Mouse (Mus musculus) left cerebral cortex, adult 2 months (tissue): ENCODE data around the gene Asb6. TPM values are rescaled to one million over a fixed set of nuclear protein-coding genes. Genes with fewer than 3 reads are reported as not detected.

Source experiments
- DNase-seq, 2 experiments: peaks; one replicate each; pipeline ENCODE4 v3.0.0; 2021 to 2022; ENCODE audit warnings: low spot score in 2 of 2, mixed read lengths in 1 of 2; ENCODE audit errors: extremely low spot score in 1 of 2
- H3K27ac ChIP-seq: fragments of 200-600 bp; 2 replicates; pipeline ENCODE4 v1.8.1; 2022
- H3K4me3 ChIP-seq: fragments of 200-600 bp; 2 replicates; pipeline ENCODE4 v1.8.1; 2022
- CTCF ChIP-seq: fragments of 200-600 bp; IDR thresholded peaks from 2 replicates; pipeline ENCODE4 v1.8.1; 2022; ENCODE audit warnings: antibody characterized with exemption, mild to moderate bottlenecking, moderate library complexity
- intact Hi-C: fragments of 180-260 bp; cut with DNase I; formaldehyde crosslinking; loops from one replicate; pipeline ENCODE4 v1.15.1; 2025
- total RNA-seq, 2 experiments: library from RNA; stranded (reverse); gene quantifications; 2 replicates each; pipeline ENCODE4 v1.2.3; 2021

The Asb6 gene
- total RNA-seq, 2 experiments from 2014 or later = 35.4 to 40.5 TPM

DNA sequence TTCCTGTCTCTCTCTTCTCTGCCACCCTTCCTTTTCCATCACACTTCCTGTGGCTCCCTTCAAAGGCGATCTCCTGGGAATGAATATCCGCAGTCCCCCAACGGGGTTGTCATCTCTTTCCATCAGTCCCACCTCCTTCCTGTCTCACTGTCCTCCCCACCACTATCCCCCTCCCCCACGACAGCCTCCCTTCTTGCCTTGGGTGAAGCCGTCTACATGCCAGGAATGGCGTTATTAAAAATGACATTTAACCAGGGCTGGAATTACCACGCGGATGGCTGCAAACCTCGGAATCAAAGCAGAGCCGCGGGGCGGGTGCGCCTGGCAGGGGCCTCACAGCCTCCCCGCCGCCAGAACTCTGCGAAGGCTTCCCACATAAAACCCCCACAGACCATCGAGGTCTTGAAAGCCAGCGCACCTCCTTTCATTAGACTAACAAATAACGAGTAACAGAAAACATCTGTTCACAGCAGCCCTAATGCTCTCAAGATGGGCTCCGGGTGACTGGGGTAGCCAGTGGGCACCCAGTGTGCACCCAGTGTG is 22.7 kb upstream of the Asb6 start:
- DNase-seq = no peak
- no peak for TF ChIP-seq CTCF
- Histone ChIP-seq H3K4me3 (no peak overlapping the region), H3K27ac (no peak overlapping the region)
- intact Hi-C loops = no loop called here

DNA sequence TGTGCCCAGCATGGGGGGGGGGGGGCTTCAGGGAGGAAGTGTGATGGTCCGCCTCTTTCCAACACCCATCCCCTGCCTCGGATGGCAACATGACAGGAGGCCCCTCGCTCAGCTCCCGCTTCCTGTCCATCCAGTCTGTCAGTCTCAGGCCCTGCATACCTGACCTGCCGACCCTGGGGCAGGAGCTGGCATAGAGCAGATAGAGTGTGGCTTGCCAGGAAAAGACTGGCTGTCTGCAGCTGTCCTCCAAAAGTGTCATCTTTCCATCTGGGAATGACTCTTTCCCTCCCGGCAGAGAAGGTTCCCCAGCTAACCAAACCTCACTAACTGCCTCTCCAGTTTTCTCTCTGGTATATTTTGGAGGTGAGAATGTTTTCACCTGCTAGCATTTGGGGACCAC is 20.4 kb upstream of the Asb6 start:
- intact Hi-C loops = no loop called here
- no peak overlapping the region for H3K4me3 ChIP-seq
- no peak for TF ChIP-seq CTCF
- DNase-seq = no peak
- H3K27ac ChIP-seq = no peak overlapping the region

DNA sequence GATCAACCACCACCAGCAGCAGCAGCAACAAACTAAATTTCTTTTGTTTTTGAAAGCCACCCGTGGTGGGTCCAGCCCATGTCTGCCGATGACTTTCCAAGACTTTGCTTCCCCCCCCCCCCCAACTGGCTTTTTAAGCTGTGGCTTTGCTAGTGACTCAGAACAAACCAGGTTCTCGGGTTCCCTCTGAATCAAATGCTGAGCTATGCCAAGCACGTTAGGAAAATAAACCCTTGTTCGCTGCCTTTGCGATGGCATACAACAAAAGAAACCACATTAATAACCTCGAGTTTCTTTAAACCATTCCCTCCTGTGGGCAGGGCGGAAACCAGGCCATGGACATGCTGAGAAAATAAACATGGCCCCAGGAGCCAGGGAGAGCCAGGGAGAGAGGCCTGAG is 18.1 kb upstream of the Asb6 start:
- no peak for DNase-seq
- intact Hi-C loops = no loop called here
- H3K27ac ChIP-seq = no peak overlapping the region
- no peak for TF ChIP-seq CTCF
- H3K4me3 ChIP-seq = no peak overlapping the region

DNA sequence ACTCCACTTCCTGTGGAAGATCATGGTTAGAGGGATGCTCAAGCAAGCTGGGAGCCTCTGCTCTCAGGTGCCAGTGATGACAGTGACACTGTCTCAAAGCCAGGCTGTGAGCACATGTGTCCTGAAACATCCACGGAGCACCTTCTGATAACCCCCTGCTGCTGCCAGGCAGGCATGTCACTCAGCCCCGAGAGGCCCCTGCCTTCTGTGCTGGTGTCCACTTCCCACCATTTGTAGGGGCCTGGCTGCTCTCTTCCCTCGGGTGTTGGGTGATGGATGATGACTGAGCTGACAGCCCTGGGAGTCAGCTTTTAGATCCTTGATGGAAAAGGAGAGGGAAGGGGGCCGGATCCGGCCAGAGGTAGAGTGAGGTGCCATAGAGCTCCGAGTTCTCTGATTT is 16.6 kb upstream of the Asb6 start:
- H3K4me3 ChIP-seq = no peak overlapping the region
- TF ChIP-seq CTCF = no peak
- intact Hi-C loops = no loop called here
- no peak for DNase-seq
- H3K27ac ChIP-seq = no peak overlapping the region

DNA sequence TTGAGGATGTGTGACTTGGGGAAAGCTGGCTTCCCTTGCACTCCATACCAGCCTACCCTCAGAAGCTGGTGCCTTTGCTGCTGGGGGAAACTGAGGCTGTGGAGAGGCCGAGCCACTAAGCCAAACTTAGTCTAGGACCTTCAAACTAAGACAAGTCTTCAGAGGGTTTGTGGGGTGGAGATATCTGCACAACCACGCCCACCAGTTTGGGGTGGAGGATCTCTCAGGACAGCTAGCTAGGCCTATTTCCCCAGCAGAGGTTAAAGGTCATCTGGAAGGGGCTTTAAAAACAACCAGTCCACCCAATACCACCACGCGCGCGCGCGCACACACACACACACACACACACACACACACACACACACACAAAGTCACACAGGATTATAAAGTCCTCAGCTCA is 16.1 kb upstream of the Asb6 start:
- intact Hi-C loops = no loop called here
- no peak for DNase-seq
- no peak overlapping the region for H3K4me3 ChIP-seq
- no peak for TF ChIP-seq CTCF
- H3K27ac ChIP-seq = no peak overlapping the region

DNA sequence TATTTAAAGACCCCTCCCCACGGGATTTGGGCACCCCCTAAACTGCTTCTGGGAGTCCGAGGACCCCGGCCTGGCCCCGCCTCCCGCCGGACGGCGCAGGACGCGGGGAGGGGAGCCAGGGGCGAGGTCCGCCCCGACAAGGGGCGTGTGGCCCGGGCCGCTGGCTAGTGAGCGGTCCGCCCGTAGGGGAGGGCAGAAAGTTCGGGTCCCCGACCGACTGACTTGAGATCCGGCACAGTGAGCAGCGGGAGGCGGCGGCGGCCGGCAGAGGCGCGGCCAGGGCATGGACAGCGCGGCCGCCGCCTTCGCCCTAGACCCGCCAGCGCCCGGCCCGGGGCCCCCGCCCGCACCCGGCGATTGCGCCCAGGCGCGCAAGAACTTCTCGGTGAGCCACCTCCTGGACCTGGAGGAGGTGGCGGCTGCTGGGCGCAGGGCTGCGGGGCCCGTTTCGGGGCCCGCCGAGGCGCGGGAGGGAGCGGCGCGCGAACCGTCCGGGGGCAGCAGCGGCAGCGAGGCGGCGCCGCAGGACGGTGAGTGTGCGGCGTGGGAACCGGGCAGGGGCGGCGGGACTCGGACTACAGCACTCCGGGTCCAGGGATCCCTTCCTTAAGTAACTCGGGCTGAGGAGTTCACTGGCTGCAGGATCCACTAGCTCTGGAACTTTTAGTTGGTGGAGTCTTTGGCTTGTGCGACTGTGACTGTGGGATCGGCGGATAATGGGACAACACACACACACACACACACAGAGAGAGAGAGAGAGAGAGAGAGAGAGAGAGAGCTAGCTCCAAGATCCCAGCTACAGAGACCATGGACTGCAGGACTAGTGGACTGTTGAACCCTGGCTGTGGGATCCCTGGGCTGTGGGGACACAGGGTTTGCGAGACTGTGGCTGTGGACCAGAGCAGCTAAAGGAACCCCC is 15.3 kb upstream of the Asb6 start:
- no peak for TF ChIP-seq CTCF

DNA sequence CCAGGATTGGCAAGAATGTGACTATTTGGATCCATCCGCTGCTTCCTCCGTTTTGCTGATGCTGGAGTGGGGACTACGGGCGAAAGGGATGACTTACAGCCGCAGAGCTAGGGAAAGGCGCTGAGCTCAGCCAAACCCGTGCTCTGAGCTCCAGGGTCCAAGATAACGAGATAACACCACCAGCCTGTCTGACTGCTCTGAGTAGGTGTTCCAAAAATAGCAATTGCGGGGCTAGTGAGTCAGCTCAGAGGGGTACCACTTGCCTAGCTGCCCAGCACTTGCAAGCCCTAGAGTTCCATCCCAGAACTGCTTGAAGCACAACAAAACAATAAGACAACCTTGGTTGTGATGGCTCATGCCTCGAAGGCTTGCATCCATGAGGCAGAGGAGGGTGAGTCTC is 12.5 kb upstream of the Asb6 start:
- TF ChIP-seq CTCF = no peak; the same call in 1 of the 2 replicates
- H3K4me3 ChIP-seq = no peak overlapping the region
- no peak for DNase-seq
- intact Hi-C loops = no loop called here
- H3K27ac ChIP-seq = no peak overlapping the region

More for the DNA sequence above, 15.3 kb upstream of the Asb6 start:
- no peak overlapping the region for H3K27ac ChIP-seq
- DNase-seq = no peak
- intact Hi-C loops = no loop called here
- peak overlapping the region; percentile 42 for H3K4me3 ChIP-seq

DNA sequence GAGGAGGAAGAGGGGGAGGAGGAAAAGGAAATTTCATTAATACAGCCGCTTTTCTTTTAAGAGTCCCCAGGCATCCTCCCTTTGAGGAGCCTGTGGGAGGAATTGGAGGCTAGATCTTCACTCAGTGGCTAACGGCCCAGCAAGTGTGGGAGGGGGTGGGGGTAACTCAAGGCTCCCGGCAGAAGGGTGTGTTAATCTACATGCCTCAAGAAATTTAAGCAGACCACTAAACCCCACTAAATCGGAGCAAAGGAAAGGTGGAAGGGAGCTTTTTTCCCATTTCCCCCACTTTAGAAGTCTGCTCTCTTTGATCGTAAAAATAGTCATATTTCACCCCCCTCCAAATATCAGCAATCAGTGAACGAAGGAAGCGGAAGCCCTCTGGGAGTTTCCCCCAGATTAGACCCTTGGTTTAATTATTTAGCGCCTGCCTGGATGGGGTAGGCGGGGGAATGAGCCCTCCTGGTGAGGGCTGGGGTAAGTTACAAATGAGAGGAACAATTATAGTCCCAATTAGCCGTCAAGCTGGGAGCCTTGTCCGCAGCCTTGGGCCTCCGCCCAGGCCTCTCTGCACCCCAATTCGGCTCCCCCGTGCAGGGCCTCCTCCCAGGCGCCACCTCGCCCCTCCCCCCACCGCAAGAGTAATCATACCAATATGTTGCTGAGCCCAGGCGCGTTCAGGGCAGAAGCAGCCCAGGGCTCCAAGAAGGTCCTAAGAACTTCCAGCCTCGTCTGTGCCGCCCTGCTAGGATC is 6.3 kb upstream of the Asb6 start:
- TF ChIP-seq CTCF = no peak
- intact Hi-C loops = no loop called here
- DNase-seq = no peak
- H3K27ac ChIP-seq = no peak overlapping the region
- H3K4me3 ChIP-seq = no peak overlapping the region

DNA sequence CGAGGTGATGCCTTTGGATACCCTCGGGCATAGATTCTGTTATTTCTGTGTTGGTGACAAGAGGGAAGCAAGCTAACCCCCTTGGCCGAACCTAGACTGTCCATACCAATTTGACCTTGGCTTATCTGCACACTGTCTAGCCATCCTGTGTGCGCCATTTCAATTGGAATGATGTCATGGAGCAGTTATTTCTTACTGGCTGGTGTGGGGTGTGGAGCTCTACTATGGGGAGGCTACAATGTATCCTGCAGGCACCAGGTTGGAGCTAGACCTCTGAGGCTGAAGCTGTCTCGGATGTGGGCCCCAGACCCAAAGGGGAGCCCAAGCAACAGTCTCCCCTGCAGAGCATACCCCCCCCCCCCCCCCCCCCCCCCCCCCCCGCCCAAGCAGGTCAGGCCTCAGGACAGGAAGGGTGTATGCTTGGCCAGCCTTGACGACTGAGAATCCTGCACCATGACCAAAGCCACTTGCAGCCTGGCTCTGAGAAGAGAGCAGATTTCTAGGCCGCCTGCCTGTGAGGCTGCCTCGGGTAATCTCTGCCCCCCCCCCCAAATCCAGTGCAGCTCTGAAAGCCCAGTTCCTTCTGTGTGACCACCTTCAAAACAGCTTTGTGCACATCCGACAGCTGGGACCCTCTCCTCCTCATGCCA is 4.4 kb upstream of the Asb6 start, which contains the start of gene Prrx2:
Gene Prrx2 (plus strand): TSS at position 600 of the 650 bp plus-strand sequence.
- no peak for DNase-seq
- intact Hi-C loops = loop anchor here (1.0 kb wide), 1 partner anchor 36 kb away; no protein-coding TSS in a partner anchor
- TF ChIP-seq CTCF = no peak
- no peak within 1 kb of the TSS for H3K27ac ChIP-seq
- no peak within 1 kb of the TSS for H3K4me3 ChIP-seq

DNA sequence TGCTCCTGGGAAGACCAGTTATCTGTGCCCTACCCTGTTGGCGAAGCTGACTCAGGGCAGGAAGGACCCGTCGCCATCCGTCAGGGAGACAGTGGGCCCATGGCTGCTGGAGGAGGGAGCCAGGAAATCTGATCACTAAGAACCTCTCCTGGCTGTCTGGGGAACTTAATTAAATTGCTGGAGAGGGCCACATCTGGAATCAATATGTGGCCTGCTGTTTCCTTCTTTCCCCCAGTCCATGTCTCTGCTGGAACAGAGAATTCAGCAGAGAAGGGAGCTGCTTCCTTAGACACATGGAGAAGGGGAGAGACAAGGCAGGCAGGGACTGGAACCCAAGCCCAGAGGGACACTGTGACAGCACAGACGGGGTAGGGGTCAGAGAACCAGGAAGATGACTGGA is 3.5 kb upstream of the Asb6 start:
- H3K4me3 ChIP-seq = no peak overlapping the region
- H3K27ac ChIP-seq = no peak overlapping the region
- TF ChIP-seq CTCF = no peak
- intact Hi-C loops = loop anchor here (1.0 kb wide), 1 partner anchor 37 kb away; no protein-coding TSS in a partner anchor
- no peak for DNase-seq

DNA sequence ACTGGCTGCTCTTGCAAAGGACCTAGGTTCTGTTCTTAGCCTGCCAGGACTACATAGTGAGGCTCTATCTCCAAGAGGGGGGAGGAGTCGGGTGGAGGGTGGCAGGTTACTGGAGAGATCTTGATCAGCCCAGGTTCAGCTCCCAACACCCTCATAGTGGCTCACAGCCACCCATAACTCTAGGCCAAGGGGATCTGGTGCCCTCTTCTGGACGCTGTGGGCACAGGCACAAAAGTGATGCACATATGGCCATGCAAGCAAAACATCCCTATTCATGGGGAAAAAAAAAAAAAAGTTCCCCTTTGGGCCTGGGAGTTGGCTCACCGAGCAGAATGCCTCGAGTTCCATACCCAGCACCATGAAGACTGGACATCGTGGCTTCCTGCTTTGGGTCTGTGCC is 818 bp downstream of the Asb6 start:
- Histone ChIP-seq H3K27ac (no peak overlapping the region), H3K4me3 (no peak overlapping the region)
- peak; percentile 49 for TF ChIP-seq CTCF
- intact Hi-C loops = loop anchor here (2.0 kb wide), 1 partner anchor 105 kb away; no protein-coding TSS in a partner anchor
- no peak for DNase-seq
